Mouse (Mus musculus): ENCODE measurements around the gene Olfr90.

- TF ChIP-seq CTCF (IDR thresholded peaks at IDR 0.05; ENCODE audit: borderline replicate concordance, insufficient read depth, low read length) (no peak), POLR2A (IDR thresholded peaks at IDR 0.05; ENCODE audit: low read depth, low read length) (no peak)
These were observed 49.0 kb downstream of the Olfr90 start for GRCm38 (mm10) chr17:37039127-37039894.
